Mouse (Mus musculus): ENCODE measurements around the gene Twistnb. TPM values are rescaled to one million over a fixed set of nuclear protein-coding genes. Genes with fewer than 3 reads are reported as not detected.

Twistnb gene
- polyA plus RNA-seq (2015; fragmentation: Nextera tagmentation; extraction: Ambion mirVana), result 72.4 and 77.6 TPM in 2 replicates

- peak within 1 kb of the TSS; percentile 79 for H3K27ac ChIP-seq
- no peaks in the 10 kb centered on the region for H3K36me3 ChIP-seq (ENCODE audit: insufficient read depth, low read length)
- H3K4me2 ChIP-seq (ENCODE audit: low read length), result peak within 1 kb of the TSS; percentile 83
- peak within 1 kb of the TSS; percentile 100 for H3K4me3 ChIP-seq (replicated peaks; ENCODE audit: low read depth, low read length)
- no peaks in the 10 kb centered on the region for H3K9me3 ChIP-seq (replicated peaks; ENCODE audit: low read length)
- H3K27me3 ChIP-seq (ENCODE audit: insufficient read depth, low read length), result no peaks in the 10 kb centered on the region
- ATAC-seq (replicated peaks; ENCODE audit: low FRiP score, low read depth), result peak; percentile 96
- peak; percentile 96 for DNase-seq (ENCODE audit: low spot score)
- under 1% methylated on average over 66 of the region's 66 CpGs for WGBS
- peaks cover 5% of the 10 kb centered on the region; the same call in 1 of the 2 replicates for H3K4me1 ChIP-seq (replicated peaks; ENCODE audit: insufficient read depth, low read length)
- peak; percentile 86 for TF ChIP-seq CTCF (IDR thresholded peaks at IDR 0.05; ENCODE audit: low read depth)
- H3K9ac ChIP-seq (ENCODE audit: low read depth, low read length), result peak within 1 kb of the TSS; percentile 88
Observed at GRCm38 (mm10) chr12:33429387-33430160, at the start of gene Twistnb. Gene Twistnb (plus strand): TSS chr12:33429635.

DNA sequence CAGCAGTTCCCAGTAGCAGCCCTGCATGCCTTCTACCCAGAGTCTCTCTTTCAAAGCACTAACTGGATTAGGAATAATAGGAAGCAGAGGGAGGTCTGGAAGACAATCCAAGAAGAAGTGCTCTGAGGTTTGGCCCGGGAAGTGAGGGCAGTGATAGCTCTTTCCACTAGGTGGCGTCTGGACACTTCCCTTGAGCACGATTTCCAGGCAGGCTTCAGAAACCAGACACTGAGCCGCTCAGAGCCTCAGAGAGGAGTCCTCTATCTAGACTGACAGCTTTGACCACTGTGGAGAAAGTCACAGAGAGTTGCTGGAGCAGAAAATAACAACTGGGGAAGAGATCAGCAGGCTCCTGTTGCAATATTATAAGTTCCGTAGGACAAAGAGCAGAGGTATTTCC lies 40.6 kb upstream of the Twistnb start:
- Histone ChIP-seq H3K27me3 (ENCODE audit: insufficient read depth, low read length) (no peaks in the 10 kb centered on the region), H3K27ac (no peak overlapping the region), H3K9me3 (replicated peaks; ENCODE audit: low read length) (no peaks in the 10 kb centered on the region), H3K36me3 (ENCODE audit: insufficient read depth, low read length) (no peaks in the 10 kb centered on the region), H3K4me2 (ENCODE audit: low read length) (no peak overlapping the region), H3K4me3 (replicated peaks; ENCODE audit: low read depth, low read length) (no peak overlapping the region), H3K4me1 (replicated peaks; ENCODE audit: insufficient read depth, low read length) (no peaks in the 10 kb centered on the region), H3K9ac (ENCODE audit: low read depth, low read length) (no peak overlapping the region)
- peak; percentile 88 for DNase-seq (ENCODE audit: low spot score)
- peak; percentile 74; the same call in 1 of the 2 replicates for ATAC-seq (replicated peaks; ENCODE audit: low FRiP score, low read depth)
- peak; percentile 90 for TF ChIP-seq CTCF (IDR thresholded peaks at IDR 0.05; ENCODE audit: low read depth)
- WGBS, result 6% methylated on average over 5 of the region's 5 CpGs

DNA sequence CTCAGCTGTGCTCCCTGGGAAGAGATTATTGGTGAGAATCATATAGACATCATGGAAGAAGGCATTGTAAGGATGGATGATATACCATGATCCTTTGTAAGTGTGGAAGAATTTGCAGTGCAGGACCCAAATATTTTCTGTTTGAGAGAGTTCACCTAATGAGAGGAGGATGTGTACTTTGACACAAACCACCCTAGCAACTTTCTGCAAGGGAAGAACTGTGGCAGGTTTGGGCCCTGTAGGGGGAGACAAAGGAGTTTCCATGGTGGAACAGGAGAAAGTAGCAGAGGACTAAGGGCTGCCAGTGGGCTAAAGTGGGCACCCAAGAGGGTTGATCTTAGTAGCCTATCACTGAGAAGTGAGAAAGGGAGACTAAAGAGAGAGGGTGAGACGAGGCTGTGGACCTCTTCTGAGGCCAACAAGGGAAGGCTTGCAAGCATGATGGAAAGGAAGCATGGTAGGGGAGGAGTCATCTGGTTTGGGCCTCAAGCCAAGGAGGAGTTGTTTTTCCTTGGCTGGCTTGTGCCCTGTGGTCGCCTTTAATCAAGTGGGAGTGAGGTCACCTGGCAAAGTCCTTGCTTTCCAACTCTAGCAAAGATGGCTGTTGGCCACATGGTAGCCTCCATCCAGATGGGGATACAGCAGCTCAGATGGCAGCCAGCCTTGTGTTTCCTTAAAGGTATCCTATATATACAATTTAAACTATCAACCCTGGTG lies 38.4 kb upstream of the Twistnb start:
- H3K27me3 ChIP-seq (ENCODE audit: insufficient read depth, low read length), result no peaks in the 10 kb centered on the region
- no peak overlapping the region for H3K4me3 ChIP-seq (replicated peaks; ENCODE audit: low read depth, low read length)
- TF ChIP-seq CTCF (IDR thresholded peaks at IDR 0.05; ENCODE audit: low read depth), result peak; percentile 28; the same call in 1 of the 2 replicates
- peaks cover 8% of the 10 kb centered on the region; the same call in 1 of the 2 replicates for H3K4me1 ChIP-seq (replicated peaks; ENCODE audit: insufficient read depth, low read length)
- H3K36me3 ChIP-seq (ENCODE audit: insufficient read depth, low read length), result no peaks in the 10 kb centered on the region
- no peak overlapping the region for H3K9ac ChIP-seq (ENCODE audit: low read depth, low read length)
- no peak for DNase-seq (ENCODE audit: low spot score)
- no peak overlapping the region for H3K4me2 ChIP-seq (ENCODE audit: low read length)
- no peaks in the 10 kb centered on the region for H3K9me3 ChIP-seq (replicated peaks; ENCODE audit: low read length)
- no peak for ATAC-seq (replicated peaks; ENCODE audit: low FRiP score, low read depth)
- WGBS, result 49% methylated on average over 2 of the region's 2 CpGs
- H3K27ac ChIP-seq, result no peak overlapping the region

- Histone ChIP-seq H3K36me3 (ENCODE audit: insufficient read depth, low read length) (no peaks in the 10 kb centered on the region), H3K9me3 (replicated peaks; ENCODE audit: low read length) (no peaks in the 10 kb centered on the region), H3K4me1 (replicated peaks; ENCODE audit: insufficient read depth, low read length) (peaks cover 8% of the 10 kb centered on the region; the same call in 1 of the 2 replicates), H3K4me3 (replicated peaks; ENCODE audit: low read depth, low read length) (peak within 1 kb of the TSS; percentile 30), H3K27ac (no peak within 1 kb of the TSS), H3K27me3 (ENCODE audit: insufficient read depth, low read length) (no peaks in the 10 kb centered on the region), H3K9ac (ENCODE audit: low read depth, low read length) (peak within 1 kb of the TSS; percentile 37; the same call in 1 of the 2 replicates), H3K4me2 (ENCODE audit: low read length) (peak within 1 kb of the TSS; percentile 64)
- 0 out of 2 replicates have a peak, but pooled peaks have one; percentile 4 for TF ChIP-seq CTCF (IDR thresholded peaks at IDR 0.05; ENCODE audit: low read depth)
- 6% methylated on average over 24 of the region's 24 CpGs for WGBS
- ATAC-seq (replicated peaks; ENCODE audit: low FRiP score, low read depth) (peak; percentile 59; the same call in 1 of the 2 replicates), DNase-seq (ENCODE audit: low spot score) (peak; percentile 30)
Observed at GRCm38 (mm10) chr12:33394804-33395623, 34.4 kb upstream of the Twistnb start, which contains the start of gene Efcab10. Gene Efcab10 (plus strand): TSS chr12:33394854.

DNA sequence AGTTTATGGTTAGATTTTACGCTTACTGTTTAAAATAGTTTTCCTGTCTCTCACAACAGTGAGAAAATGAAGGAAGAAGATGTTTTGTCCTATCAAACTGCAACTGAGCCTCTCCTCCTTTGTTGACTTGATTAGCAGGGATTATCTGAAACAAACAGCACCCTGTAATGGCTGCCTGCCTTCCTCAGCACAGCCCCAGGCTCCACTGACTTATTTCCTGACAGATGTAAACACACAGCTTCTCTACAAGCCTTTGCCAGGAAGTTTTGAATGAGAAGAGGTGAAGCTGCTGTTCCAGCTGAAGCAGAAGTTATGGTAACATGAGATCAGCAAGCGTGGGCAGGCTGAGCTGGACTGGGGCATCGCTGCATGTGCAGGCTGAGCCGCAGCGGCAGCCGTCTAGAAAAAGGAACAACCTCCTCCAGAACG lies 26.2 kb upstream of the Twistnb start:
- WGBS, result 17% methylated on average over 7 of the region's 7 CpGs
- H3K27ac ChIP-seq, result no peak overlapping the region

More for the DNA sequence above, 26.2 kb upstream of the Twistnb start:
- no peak overlapping the region for H3K9ac ChIP-seq (ENCODE audit: low read depth, low read length)
- no peak for TF ChIP-seq CTCF (IDR thresholded peaks at IDR 0.05; ENCODE audit: low read depth)
- no peaks in the 10 kb centered on the region for H3K9me3 ChIP-seq (replicated peaks; ENCODE audit: low read length)
- H3K27me3 ChIP-seq (ENCODE audit: insufficient read depth, low read length), result no peaks in the 10 kb centered on the region
- no peak overlapping the region for H3K4me2 ChIP-seq (ENCODE audit: low read length)
- no peaks in the 10 kb centered on the region for H3K4me1 ChIP-seq (replicated peaks; ENCODE audit: insufficient read depth, low read length)
- H3K36me3 ChIP-seq (ENCODE audit: insufficient read depth, low read length), result no peaks in the 10 kb centered on the region
- ATAC-seq (replicated peaks; ENCODE audit: low FRiP score, low read depth) (no peak), DNase-seq (ENCODE audit: low spot score) (peak; percentile 48)
- no peak overlapping the region for H3K4me3 ChIP-seq (replicated peaks; ENCODE audit: low read depth, low read length)

Measured in kidney, postnatal 0 days (tissue).